Mouse (Mus musculus) kidney, adult 2 months (tissue): ENCODE results near the gene Cdh4.

Experiments
- CTCF ChIP-seq: fragments of 200-500 bp; conservative IDR thresholded peaks from 2 replicates; pipeline ENCODE4 v1.5.1; 2011; ENCODE audit warnings: low read depth, mild to moderate bottlenecking, control low read depth, low read length, moderate library complexity, mixed read lengths; ENCODE audit not compliant: insufficient read depth, insufficient read length
- POLR2A ChIP-seq: fragments of 200-500 bp; IDR thresholded peaks from one replicate; pipeline ENCODE4 v1.6.1; 2011; ENCODE audit warnings: low read depth, low read length, control low read depth

DNA sequence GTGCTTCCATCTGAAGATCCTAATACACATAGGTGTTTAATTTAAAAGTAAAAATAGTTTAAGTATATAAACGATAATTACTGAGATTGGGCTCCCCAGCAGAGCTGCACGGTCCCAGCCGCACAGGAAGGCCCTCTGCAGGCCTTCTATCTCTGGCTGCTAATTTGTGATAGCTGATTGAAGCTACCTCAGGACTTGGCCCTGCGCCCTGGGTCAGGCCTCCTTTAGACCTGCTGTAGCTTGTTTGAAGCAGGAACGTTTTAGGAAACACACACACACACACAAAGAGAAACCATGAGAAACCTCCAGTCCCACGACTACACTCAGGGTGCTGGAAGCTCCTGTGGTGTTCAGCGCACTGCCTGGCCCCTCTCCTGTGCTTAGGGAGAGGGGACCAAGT lies 263.2 kb downstream of the Cdh4 start:
- TF ChIP-seq CTCF (no peak), POLR2A (no peak)
